Mouse (Mus musculus) stomach, postnatal 0 days (tissue): Measurements from ENCODE around the gene Ptchd1.

Experiments used
- CTCF ChIP-seq: IDR thresholded peaks from 2 replicates; pipeline ENCODE4 v1.5.1; 2016; ENCODE audit warnings: antibody characterized with exemption, low read depth, mild to moderate bottlenecking, moderate library complexity
- EP300 ChIP-seq: optimal IDR thresholded peaks from 2 replicates; pipeline ENCODE3; 2016; ENCODE audit warnings: antibody characterized with exemption

DNA sequence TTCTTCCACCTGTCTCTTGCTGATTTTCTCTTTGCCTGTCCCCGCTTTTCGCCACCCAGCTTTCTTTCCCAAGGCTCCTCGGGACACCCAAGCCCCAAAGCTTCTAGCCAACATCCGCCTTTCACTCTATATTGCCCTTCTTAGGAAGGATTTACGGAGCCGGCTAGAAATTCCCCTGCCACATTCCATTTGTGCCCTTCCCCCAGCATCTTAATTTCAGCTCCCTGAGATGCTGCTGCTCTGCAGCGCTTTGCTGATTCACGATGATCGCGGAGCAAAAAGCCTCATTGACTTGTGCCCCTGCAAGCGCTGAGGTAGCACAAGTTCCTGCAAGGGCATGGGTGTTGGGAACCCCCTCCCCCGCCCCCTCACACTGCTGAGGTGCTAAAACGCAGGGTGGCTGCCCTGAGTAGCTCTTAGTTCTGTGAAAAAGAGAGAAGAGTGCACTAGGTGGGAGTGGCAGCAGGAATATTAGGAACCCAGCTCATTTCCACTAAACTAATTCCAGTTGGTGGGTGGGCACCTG is 2.1 kb upstream of the Ptchd1 start:
- TF ChIP-seq CTCF (no peak), EP300 (no peak)
